Mouse (Mus musculus) megakaryocyte, embryonic 14.5 days (primary cell): ENCODE measurements around the gene Slc2a4.

Experiments
- FLI1 ChIP-seq: IDR thresholded peaks from 2 replicates; pipeline ENCODE4 v1.6.1; 2012; ENCODE audit warnings: low read length, inconsistent platforms, mixed read lengths
- GATA1 ChIP-seq: IDR thresholded peaks from 3 replicates; pipeline ENCODE4 v1.6.1; 2012; ENCODE audit warnings: mixed read lengths, low read length, inconsistent platforms, borderline replicate concordance

DNA sequence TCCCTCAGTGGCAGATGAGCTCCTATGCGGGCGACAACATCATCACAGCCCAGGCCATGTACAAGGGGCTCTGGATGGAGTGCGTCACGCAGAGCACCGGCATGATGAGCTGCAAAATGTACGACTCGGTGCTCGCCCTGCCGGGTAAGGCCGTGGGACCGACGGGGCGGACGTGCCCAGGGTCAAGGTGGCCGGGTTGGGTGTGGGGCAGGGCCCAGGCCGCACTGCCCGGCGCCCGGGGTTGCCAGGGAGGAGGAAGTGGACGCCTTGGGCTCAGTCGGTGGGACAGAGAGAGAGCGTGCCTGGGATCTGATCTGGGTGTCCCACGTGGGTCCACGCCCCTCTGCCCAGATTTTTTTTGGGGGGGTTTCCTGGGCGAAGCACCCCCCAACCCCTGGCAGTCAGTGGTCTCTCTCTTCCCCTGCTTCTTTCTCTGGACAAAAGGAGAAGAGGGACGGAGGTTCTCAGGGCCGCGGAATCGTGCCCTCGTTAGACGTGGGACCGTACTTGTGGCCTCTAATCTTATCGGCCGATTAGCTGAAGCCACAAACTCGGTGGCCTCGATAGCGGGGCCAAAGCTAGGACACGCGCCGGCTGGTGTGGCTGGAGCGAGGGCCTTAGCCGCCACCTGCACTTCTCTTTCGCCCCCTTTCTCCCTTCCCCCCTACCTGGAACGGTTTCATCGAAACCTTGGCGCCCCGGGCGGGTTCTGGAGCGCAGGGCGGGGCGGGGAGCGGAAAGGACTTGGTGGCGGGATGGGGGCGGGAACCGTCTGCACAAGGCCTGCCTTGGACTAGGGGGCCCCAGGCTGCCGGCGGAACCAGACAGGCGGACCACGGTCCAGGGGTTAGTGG, 18.2 kb upstream of the Slc2a4 start:
- TF ChIP-seq GATA1 (no peak), FLI1 (no peak)
